Mouse (Mus musculus) ES-Bruce4 (cell line): Measurements from ENCODE around the gene Pi16. TPM values are rescaled to one million over a fixed set of nuclear protein-coding genes. Genes with fewer than 3 reads are reported as not detected.

Experiments
- H3K27ac ChIP-seq: 2 replicates; pipeline ENCODE4 v1.5.1; 2012; ENCODE audit warnings: low read length, inconsistent platforms; ENCODE audit not compliant: insufficient read depth
- H3K27me3 ChIP-seq: 2 replicates; pipeline ENCODE4 v1.6.1; 2012; ENCODE audit warnings: mild to moderate bottlenecking, low read length, inconsistent platforms; ENCODE audit not compliant: control insufficient read depth, poor library complexity, insufficient read depth, severe bottlenecking
- H3K36me3 ChIP-seq: 2 replicates; pipeline ENCODE4 v1.6.1; 2012; ENCODE audit warnings: inconsistent platforms, mild to moderate bottlenecking, low read length, moderate library complexity; ENCODE audit not compliant: control insufficient read depth, poor library complexity, insufficient read depth, severe bottlenecking
- H3K4me1 ChIP-seq: one replicate; pipeline ENCODE4 v1.8.1; 2011; ENCODE audit warnings: low read length; ENCODE audit not compliant: control insufficient read depth, insufficient read depth
- H3K4me3 ChIP-seq: 2 replicates; pipeline ENCODE4 v1.5.1; 2011; ENCODE audit warnings: low read depth, mild to moderate bottlenecking, low read length
- H3K9ac ChIP-seq: 2 replicates; pipeline ENCODE4 v1.6.1; 2012; ENCODE audit warnings: low read depth, mild to moderate bottlenecking, inconsistent platforms; ENCODE audit not compliant: poor library complexity, severe bottlenecking
- H3K9me3 ChIP-seq: replicated peaks from 2 replicates; pipeline ENCODE4 v1.6.1; 2012; ENCODE audit warnings: mild to moderate bottlenecking, low read length, inconsistent platforms; ENCODE audit not compliant: control insufficient read depth, poor library complexity, insufficient read depth, severe bottlenecking
- CTCF ChIP-seq: IDR thresholded peaks from one replicate; pipeline ENCODE4 v1.8.1; 2011; ENCODE audit warnings: low read depth, low read length
- EP300 ChIP-seq: IDR thresholded peaks from 2 replicates; pipeline ENCODE4 v1.6.1; 2011; ENCODE audit warnings: low read depth, low read length; ENCODE audit not compliant: insufficient read depth
- POLR2A ChIP-seq: IDR thresholded peaks from one replicate; pipeline ENCODE4 v1.8.1; 2011; ENCODE audit warnings: low read length; ENCODE audit not compliant: insufficient read depth
- polyA plus RNA-seq: library from polyadenylated mRNA; stranded (reverse); fragments of >200 nt; gene quantifications from 2 replicates; pipeline ENCODE4 v1.2.4, GENCODE M21; 2011; ENCODE audit warnings: low read depth; ENCODE audit not compliant: missing spikeins, insufficient read depth, insufficient read length

Gene Pi16
- polyA plus RNA-seq, 1 experiment: 0.39 TPM

DNA sequence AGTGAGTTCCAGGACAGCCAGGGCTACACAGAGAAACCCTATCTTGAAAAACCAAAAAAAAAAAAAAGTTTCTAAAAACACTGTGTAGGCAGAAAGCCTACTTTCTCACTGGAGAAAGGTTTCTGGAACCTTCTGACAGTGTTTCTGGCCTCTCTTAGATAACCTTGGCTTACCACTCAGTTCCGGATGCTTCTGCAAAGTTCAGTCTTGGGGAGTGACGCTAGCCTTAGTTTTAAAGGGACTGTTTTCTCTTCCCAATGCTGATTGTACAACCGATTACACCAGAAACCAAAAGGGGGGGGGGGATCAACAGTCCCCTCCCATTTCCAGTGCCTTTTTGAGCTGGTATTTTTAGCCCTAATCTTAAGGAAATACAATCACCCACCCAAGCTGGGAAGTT is 6.1 kb downstream of the Pi16 start:
- H3K4me1 ChIP-seq: peaks cover 4% of the 10 kb centered on the region
- no peaks in the 10 kb centered on the region for H3K27me3 ChIP-seq
- no peak overlapping the region for H3K9ac ChIP-seq
- no peaks in the 10 kb centered on the region for H3K9me3 ChIP-seq
- no peaks in the 10 kb centered on the region for H3K36me3 ChIP-seq
- H3K4me3 ChIP-seq: no peak overlapping the region
- TF ChIP-seq CTCF (no peak), POLR2A (no peak), EP300 (no peak)
- H3K27ac ChIP-seq: no peak overlapping the region

DNA sequence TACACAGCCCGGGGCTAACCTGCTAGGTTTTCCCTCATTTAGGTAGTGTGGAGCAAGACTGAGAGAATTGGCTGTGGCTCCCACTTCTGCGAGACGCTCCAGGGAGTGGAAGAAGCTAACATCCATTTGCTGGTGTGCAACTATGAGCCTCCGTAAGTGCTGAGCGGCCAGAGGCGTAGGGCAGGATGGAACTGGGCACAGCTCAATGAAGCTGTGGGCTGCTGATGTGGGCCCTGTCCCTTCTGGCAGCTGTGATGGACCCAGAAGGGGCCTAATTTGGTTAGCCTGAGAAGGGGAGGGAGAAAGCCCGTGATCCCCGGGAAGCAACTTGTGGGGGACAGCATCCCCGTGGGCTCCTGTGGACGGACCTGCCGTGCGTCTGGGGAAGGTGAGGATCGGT is 8.4 kb downstream of the Pi16 start:
- Histone ChIP-seq H3K36me3 (no peaks in the 10 kb centered on the region), H3K4me3 (no peak overlapping the region), H3K4me1 (peaks cover 4% of the 10 kb centered on the region), H3K9me3 (no peaks in the 10 kb centered on the region), H3K27ac (no peak overlapping the region), H3K9ac (0 out of 2 replicates have a peak overlapping the region, but pooled peaks have one; percentile 11), H3K27me3 (no peaks in the 10 kb centered on the region)
- TF ChIP-seq EP300 (0 out of 2 replicates have a peak, but pooled peaks have one; percentile 9), CTCF (no peak)

DNA sequence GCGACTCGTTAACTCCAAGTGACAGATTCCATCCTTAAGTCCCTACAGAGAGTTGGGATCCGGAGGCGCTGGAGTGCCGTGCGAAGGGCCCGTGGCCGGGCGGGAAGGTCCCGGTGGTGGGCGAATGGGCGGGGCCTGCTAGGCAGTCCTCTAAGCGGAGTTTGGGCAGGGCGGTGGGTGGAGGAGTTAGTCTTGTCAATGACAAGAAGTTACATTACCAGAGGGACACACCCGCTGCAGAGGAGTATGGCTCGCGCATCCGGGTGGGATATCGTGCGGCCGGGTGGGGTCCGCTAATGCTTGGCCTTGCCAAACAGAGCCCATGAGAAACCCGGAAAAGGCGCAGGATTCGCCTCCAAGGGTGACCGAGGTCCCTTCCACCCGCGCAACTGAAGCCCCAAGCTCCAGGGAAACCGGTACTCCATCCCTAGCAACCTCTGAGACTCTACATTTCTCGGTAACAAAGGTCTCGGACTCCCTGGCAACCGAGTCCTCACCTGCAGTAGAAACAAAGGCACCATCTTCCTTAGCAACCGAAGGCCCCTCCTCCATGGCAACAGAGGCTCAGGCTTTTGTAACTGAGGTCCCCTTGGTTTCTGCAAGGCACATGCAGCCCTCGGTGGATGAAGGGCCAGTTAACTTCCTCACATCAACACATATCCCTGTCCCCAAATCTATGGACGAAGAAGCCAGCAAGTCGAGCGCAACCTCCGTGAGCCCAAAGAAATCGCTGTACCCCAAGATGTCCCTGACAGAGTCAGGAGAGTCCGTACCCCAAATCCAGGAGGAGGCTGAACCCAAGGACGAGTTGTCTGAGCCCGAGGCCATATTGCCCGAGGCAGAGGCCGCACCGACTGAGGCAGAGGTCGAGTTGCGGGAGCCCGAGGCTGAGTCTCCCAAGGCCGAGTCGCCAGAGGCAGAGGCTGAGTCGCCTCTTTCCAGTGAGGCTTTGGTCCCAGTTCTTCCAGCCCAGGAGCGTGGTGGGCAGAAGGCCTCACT is 9.3 kb downstream of the Pi16 start:
- Histone ChIP-seq H3K36me3 (no peaks in the 10 kb centered on the region), H3K9ac (no peak overlapping the region), H3K27ac (no peak overlapping the region), H3K4me3 (peak overlapping the region; percentile 25), H3K27me3 (no peaks in the 10 kb centered on the region), H3K9me3 (no peaks in the 10 kb centered on the region), H3K4me1 (peaks cover 6% of the 10 kb centered on the region)
- TF ChIP-seq CTCF: no peak
- TF ChIP-seq POLR2A: no peak

DNA sequence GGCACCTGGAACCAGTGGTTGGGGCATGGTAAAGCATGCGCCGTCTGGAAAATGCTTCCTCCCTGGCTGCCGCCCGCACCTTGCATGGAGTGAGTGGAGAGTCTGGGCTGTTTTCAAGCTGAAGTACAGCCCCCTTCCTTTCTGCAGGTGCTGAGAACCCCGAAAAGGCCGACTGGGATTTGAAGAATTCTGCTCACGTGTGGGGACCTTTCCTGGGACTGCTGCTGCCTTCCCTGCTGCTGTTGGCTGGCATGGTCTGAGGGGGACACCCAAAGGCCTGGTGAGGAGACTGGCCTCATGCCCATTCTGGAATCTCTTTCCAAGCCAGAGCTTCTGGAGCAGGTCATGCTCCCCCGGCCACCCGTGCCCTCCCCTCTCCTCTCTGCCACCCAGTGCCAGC is 10.2 kb downstream of the Pi16 start:
- H3K27ac ChIP-seq: no peak overlapping the region
- no peak overlapping the region for H3K9ac ChIP-seq
- TF ChIP-seq CTCF (no peak), EP300 (no peak), POLR2A (no peak)
- no peaks in the 10 kb centered on the region for H3K36me3 ChIP-seq
- H3K27me3 ChIP-seq: no peaks in the 10 kb centered on the region
- peaks cover 6% of the 10 kb centered on the region for H3K4me1 ChIP-seq
- no peak overlapping the region for H3K4me3 ChIP-seq
- no peaks in the 10 kb centered on the region for H3K9me3 ChIP-seq

DNA sequence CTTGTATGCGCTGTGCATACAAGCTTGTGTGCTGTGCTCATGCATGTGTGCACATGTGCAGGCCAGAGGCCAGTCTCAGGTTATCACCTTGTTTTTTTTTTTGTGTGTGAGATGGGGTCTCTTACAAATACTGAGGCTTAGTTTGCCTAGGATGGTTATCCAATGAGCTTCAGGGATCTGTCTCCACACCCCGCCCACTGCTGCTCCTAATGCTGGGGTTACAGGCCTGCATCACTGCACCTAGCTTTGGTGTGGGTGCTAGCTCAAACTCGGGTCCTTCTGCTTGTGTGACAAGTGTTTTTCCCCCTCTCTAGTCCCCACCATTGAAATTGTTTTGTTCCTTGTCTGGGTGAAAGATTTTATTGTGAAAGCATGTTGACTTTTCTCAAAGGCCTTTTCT is 12.7 kb downstream of the Pi16 start:
- TF ChIP-seq EP300: no peak
- no peak for TF ChIP-seq CTCF
- no peak for TF ChIP-seq POLR2A
- H3K27me3 ChIP-seq: no peaks in the 10 kb centered on the region
- no peak overlapping the region for H3K27ac ChIP-seq
- no peak overlapping the region for H3K4me3 ChIP-seq
- H3K4me1 ChIP-seq: peaks cover 5% of the 10 kb centered on the region
- H3K9me3 ChIP-seq: no peaks in the 10 kb centered on the region
- no peak overlapping the region for H3K9ac ChIP-seq
- H3K36me3 ChIP-seq: no peaks in the 10 kb centered on the region
